Mouse (Mus musculus) limb, embryonic 12.5 days (tissue): ENCODE data around the gene Aspdh. TPM values are rescaled to one million over a fixed set of nuclear protein-coding genes. Genes with fewer than 3 reads are reported as not detected.
A peak's percentile ranks its signal among the peaks of the same experiment; 100 is the strongest.

Experiments
- ATAC-seq: fragments of 200-750 bp; cut with Nextera tagmentation; 2 replicates; pipeline ENCODE4 v1.8.0; 2017; ENCODE audit warnings: low read depth, moderate TSS enrichment; ENCODE audit not compliant: insufficient number of reproducible peaks, insufficient read depth, low FRiP score, low TSS enrichment
- H3K27ac ChIP-seq: fragments of 300-500 bp; sonication (generic); 2 replicates; pipeline ENCODE4 v1.5.1; 2016; ENCODE audit warnings: mild to moderate bottlenecking, moderate library complexity
- H3K27me3 ChIP-seq: fragments of 300-500 bp; sonication (generic); 2 replicates; pipeline ENCODE4 v1.6.1; 2016; ENCODE audit warnings: mild to moderate bottlenecking, moderate library complexity
- H3K36me3 ChIP-seq: fragments of 300-500 bp; sonication (generic); 2 replicates; pipeline ENCODE4 v1.6.1; 2016; ENCODE audit warnings: mild to moderate bottlenecking, moderate library complexity
- H3K4me1 ChIP-seq: fragments of 300-500 bp; sonication (generic); replicated peaks from 2 replicates; pipeline ENCODE4 v1.6.1; 2016
- H3K4me2 ChIP-seq: fragments of 300-500 bp; sonication (generic); 2 replicates; pipeline ENCODE4 v1.6.1; 2016; ENCODE audit warnings: mild to moderate bottlenecking, moderate library complexity
- H3K4me3 ChIP-seq: fragments of 300-500 bp; sonication (generic); replicated peaks from 2 replicates; pipeline ENCODE4 v1.5.1; 2016; ENCODE audit warnings: mild to moderate bottlenecking
- H3K9ac ChIP-seq: fragments of 300-500 bp; sonication (generic); replicated peaks from 2 replicates; pipeline ENCODE4 v1.6.1; 2016; ENCODE audit warnings: mild to moderate bottlenecking, moderate library complexity
- H3K9me3 ChIP-seq: fragments of 300-500 bp; sonication (generic); 2 replicates; pipeline ENCODE4 v1.6.1; 2016; ENCODE audit warnings: mild to moderate bottlenecking, moderate library complexity
- WGBS: fragments of 180-500 bp; shearing (Covaris S2); methylation state at CpG from one replicate; pipeline ENCODE4 v1.1.7; 2016; 5-methylcytosine and 5-hydroxymethylcytosine counted together
- polyA plus RNA-seq: library from polyadenylated mRNA; unstranded; fragments of >200 nt; fragmentation: Nextera tagmentation; extraction: Ambion mirVana; gene quantifications from 2 replicates; pipeline ENCODE4 v1.2.1, GENCODE M21; 2016

The Aspdh gene
- polyA plus RNA-seq, 1 experiment from 2014 or later = 0.56 TPM

DNA sequence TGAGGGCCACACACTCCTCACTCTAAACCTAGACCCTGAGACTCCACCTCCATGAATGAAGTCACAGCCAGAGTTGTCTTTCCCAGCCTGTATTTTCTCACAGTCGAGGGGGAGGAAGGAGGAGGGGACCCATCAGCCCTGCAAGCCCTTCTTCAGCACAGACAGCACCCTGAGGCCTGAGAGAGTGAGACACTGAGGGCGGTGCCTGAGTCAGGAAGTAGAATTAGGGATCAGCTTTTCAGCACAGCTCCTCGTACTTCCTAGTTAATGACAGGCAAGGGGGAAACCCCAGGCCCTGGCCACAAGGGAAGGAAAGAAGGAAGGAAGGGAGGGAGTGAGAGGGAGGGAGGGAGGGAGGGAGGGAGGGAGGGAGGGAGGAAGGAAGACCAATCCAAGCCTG, 11.9 kb upstream of the Aspdh start:
- no peaks in the 10 kb centered on the region for H3K4me1 ChIP-seq
- ATAC-seq = no peak
- no peak overlapping the region for H3K9ac ChIP-seq
- peaks cover 49% of the 10 kb centered on the region for H3K27me3 ChIP-seq
- no peak overlapping the region for H3K4me3 ChIP-seq
- H3K36me3 ChIP-seq = no peaks in the 10 kb centered on the region
- 3% methylated on average over 3 of the region's 3 CpGs for WGBS
- H3K27ac ChIP-seq = no peak overlapping the region
- H3K4me2 ChIP-seq = no peak overlapping the region
- no peaks in the 10 kb centered on the region for H3K9me3 ChIP-seq

DNA sequence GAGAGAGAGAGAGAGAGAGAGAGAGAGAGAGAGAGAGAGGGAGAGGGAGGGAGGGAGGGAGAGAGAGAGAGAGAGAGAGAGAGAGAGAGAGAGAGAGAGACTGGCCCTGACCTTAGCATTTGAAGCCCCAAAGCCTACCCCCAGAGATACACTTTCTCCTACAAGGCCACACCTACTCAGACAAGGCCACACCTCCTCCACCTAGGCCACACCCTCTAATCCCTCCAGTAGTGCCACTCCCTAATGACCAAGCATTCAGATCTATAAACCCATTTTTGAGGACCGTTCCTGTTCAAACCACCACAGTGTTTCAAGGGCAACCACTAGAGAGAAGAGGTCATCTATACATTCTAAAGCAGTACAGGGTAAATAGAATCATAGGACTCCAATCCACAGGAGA, 8.9 kb upstream of the Aspdh start:
- no peaks in the 10 kb centered on the region for H3K4me1 ChIP-seq
- no peak overlapping the region for H3K4me3 ChIP-seq
- no peak overlapping the region for H3K9ac ChIP-seq
- no peak overlapping the region for H3K27ac ChIP-seq
- H3K9me3 ChIP-seq = no peaks in the 10 kb centered on the region
- no peak overlapping the region for H3K4me2 ChIP-seq
- WGBS = 91% methylated on average over 1 of the region's 1 CpGs
- ATAC-seq = no peak
- H3K36me3 ChIP-seq = no peaks in the 10 kb centered on the region
- peaks cover 58% of the 10 kb centered on the region for H3K27me3 ChIP-seq

DNA sequence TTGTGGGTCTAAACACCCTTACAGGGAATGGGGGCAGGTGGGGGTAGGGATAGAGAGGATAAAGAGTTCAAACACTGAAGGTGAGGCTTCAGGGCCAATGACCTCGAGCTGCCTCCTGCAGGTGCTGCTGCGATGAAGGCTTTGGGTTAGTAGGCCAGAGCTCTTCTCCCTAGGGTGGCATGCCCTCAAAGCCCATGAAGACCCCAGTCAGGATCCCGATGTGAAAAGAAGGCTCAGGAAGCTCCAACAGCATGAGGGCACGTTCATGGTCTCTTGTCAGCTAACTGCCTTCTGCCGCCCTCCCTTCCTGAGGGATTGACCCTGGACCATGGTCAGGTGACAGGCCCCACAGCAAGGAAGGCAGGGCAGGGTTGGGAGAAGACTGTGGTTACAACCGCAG, 5.1 kb upstream of the Aspdh start:
- Histone ChIP-seq H3K27ac (no peak overlapping the region), H3K9me3 (no peaks in the 10 kb centered on the region), H3K4me2 (no peak overlapping the region), H3K27me3 (peaks cover 68% of the 10 kb centered on the region), H3K36me3 (no peaks in the 10 kb centered on the region), H3K9ac (no peak overlapping the region), H3K4me1 (peaks cover 17% of the 10 kb centered on the region), H3K4me3 (no peak overlapping the region)
- 71% methylated on average over 6 of the region's 6 CpGs for WGBS
- ATAC-seq = no peak

DNA sequence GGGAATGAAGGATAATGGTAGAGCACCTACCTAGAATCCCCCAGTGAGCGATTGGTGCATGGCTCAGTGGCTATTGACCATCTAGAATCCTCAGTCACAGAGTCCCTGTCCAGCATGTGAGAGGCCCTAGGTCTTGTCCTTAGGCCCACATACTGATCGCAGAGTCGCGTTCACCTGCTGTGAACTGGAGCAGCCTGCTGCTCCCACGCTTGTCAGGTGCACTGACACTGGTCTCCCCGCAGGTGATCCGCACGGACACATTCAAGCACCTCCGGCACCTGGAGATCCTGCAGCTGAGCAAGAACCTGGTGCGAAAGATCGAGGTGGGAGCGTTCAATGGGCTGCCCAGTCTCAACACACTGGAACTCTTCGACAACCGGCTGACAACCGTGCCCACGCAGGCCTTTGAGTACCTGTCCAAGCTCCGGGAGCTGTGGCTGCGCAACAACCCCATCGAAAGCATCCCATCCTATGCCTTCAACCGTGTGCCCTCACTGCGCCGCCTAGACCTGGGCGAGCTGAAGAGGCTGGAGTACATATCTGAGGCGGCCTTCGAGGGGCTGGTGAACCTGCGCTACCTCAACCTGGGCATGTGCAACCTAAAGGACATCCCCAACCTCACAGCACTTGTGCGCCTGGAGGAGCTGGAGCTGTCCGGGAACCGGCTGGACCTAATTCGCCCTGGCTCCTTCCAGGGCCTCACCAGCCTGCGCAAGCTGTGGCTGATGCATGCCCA, 4.3 kb upstream of the Aspdh start:
- Histone ChIP-seq H3K36me3 (no peaks in the 10 kb centered on the region), H3K4me2 (no peak overlapping the region), H3K27ac (no peak overlapping the region), H3K4me3 (no peak overlapping the region), H3K4me1 (peaks cover 17% of the 10 kb centered on the region), H3K9ac (no peak overlapping the region), H3K27me3 (peaks cover 75% of the 10 kb centered on the region), H3K9me3 (no peaks in the 10 kb centered on the region)
- no peak for ATAC-seq
- WGBS = 70% methylated on average over 31 of the region's 31 CpGs

DNA sequence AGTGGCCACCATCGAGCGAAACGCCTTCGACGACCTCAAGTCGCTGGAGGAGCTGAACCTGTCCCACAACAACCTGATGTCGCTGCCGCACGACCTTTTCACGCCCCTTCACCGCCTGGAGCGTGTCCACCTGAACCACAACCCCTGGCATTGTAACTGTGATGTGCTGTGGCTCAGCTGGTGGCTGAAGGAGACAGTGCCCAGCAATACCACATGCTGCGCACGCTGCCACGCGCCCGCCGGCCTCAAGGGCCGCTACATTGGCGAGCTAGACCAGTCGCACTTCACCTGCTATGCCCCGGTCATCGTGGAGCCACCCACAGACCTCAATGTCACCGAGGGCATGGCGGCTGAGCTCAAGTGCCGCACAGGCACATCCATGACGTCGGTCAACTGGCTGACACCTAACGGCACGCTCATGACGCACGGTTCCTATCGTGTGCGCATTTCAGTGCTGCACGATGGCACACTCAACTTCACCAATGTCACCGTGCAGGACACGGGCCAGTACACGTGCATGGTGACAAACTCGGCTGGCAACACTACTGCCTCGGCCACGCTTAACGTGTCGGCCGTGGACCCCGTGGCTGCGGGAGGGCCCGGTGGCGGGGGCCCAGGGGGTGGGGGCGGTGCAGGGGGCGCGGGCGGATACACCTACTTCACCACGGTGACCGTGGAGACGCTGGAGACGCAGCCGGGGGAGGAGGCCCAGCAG, 3.5 kb upstream of the Aspdh start:
- H3K36me3 ChIP-seq = no peaks in the 10 kb centered on the region
- peak overlapping the region; percentile 40 for H3K4me3 ChIP-seq
- peak overlapping the region; percentile 63 for H3K4me2 ChIP-seq
- H3K27me3 ChIP-seq = peaks cover 75% of the 10 kb centered on the region
- no peak for ATAC-seq
- H3K9me3 ChIP-seq = no peaks in the 10 kb centered on the region
- H3K4me1 ChIP-seq = peaks cover 17% of the 10 kb centered on the region
- 56% methylated on average over 57 of the region's 57 CpGs for WGBS
- H3K27ac ChIP-seq = no peak overlapping the region
- no peak overlapping the region for H3K9ac ChIP-seq

DNA sequence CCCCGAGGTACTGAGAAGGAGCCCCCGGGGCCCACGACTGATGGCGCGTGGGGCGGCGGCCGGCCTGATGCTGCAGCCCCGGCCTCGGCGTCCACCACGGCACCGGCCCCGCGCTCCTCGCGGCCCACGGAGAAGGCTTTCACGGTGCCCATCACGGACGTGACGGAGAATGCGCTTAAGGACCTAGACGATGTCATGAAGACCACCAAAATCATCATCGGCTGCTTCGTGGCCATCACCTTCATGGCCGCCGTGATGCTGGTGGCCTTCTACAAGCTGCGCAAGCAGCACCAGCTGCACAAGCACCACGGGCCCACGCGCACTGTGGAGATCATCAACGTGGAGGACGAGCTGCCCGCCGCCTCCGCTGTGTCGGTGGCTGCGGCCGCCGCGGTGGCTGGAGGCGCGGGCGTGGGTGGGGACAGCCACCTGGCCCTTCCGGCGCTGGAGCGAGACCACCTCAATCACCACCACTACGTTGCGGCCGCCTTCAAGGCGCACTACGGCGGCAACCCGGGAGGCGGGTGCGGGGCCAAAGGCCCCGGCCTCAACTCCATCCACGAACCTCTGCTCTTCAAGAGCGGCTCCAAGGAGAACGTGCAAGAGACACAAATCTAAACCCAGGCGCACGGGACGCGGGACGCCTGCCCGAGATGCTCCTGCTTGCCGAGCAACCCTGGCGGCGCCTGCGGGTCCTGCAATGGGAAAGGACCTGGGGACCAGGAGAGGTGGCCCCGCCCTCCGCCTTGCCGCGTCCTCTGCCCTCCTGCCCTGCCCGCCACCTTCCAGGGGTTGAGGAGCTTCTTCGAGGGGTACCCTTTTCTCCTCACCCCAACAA, 2.8 kb upstream of the Aspdh start:
- 10% methylated on average over 77 of the region's 77 CpGs for WGBS
- Histone ChIP-seq H3K4me3 (peak overlapping the region; percentile 40), H3K9ac (peak overlapping the region; percentile 52; the same call in 1 of the 2 replicates), H3K9me3 (no peaks in the 10 kb centered on the region), H3K4me1 (peaks cover 17% of the 10 kb centered on the region), H3K36me3 (no peaks in the 10 kb centered on the region), H3K4me2 (peak overlapping the region; percentile 63), H3K27me3 (peaks cover 73% of the 10 kb centered on the region), H3K27ac (no peak overlapping the region)
- no peak for ATAC-seq

DNA sequence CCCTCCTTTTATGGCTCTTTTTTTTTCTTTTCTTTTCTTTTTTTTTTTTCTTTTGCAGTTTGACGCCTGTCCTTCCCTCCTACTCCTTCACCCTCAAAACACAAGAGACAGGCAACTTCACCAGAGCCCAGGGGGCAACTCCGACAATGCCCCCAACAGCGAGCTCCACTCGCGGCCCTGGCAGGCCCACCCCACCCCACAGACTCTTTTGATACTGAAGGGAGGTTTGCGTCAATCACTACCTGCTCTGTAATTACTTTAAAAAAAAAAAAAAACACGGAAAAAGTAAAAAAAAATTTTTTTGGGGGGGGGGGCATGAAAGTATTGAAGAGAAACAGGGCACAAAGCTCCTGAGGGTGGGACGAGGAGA, 2.1 kb upstream of the Aspdh start:
- Histone ChIP-seq H3K4me3 (peak overlapping the region; percentile 40; the same call in 1 of the 2 replicates), H3K27ac (no peak overlapping the region), H3K9ac (no peak overlapping the region), H3K4me2 (peak overlapping the region; percentile 63), H3K27me3 (peaks cover 70% of the 10 kb centered on the region), H3K36me3 (no peaks in the 10 kb centered on the region), H3K9me3 (no peaks in the 10 kb centered on the region), H3K4me1 (peaks cover 17% of the 10 kb centered on the region)
- ATAC-seq = no peak
- WGBS = 18% methylated on average over 8 of the region's 8 CpGs

DNA sequence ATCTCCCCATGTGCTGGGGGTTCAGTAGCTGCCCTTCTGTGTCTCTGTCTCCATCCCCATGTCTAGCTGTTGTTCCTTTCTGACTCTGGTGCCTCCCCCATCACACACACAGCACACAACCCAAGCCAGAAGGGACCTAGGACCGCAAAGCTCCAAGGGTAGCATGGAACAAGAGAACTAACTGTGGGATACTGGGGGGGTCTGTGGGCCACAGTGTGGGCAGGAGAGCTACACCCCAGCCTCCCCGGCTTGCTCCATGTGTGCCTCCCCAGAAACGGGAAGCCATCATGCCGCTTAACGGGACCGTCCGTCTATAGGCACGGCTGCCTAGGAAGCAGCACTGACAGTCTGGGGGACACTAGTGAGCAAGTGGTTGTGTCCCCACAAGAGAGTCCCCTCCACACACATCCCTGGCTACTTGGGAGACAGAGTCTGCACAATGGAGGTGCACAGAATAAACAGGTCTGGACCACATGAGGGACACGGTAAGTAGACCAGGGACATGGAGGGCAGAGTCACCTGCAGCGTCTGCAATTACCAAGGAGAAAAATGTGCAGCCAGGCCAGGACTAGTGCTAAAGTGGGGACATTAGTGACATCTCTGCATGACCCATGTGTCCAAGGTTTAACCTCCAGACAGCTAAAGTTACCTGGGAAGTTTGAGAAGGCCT, 1.5 kb upstream of the Aspdh start:
- Histone ChIP-seq H3K36me3 (no peaks in the 10 kb centered on the region), H3K4me1 (peaks cover 22% of the 10 kb centered on the region), H3K27me3 (peaks cover 69% of the 10 kb centered on the region), H3K4me3 (no peak overlapping the region), H3K4me2 (no peak overlapping the region), H3K9me3 (no peaks in the 10 kb centered on the region), H3K27ac (no peak overlapping the region), H3K9ac (no peak overlapping the region)
- ATAC-seq = no peak
- 79% methylated on average over 10 of the region's 10 CpGs for WGBS

DNA sequence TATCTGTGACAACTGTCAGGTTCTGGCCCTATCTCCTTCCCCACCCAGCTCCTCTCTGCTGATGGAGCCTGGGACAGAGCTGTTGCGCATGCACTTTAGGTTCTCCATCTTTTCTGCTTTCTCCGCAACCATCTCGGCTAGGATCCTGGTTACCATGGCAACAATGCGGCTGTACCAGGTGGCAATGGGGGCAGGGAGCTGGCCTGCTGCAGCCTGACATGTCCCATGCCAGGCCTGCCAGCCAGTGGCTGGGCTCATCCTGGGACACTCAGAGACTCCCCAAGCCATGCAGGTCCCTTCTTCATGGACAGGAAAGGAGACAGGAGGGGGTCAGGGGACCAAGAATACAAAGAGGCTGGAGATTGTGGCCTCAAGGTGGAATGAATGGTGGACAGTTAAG, 680 bp upstream of the Aspdh start:
- Histone ChIP-seq H3K4me2 (no peak overlapping the region), H3K4me1 (peaks cover 26% of the 10 kb centered on the region), H3K27ac (no peak overlapping the region), H3K36me3 (no peaks in the 10 kb centered on the region), H3K9ac (no peak overlapping the region; the same call in 1 of the 2 replicates), H3K4me3 (no peak overlapping the region), H3K9me3 (no peaks in the 10 kb centered on the region), H3K27me3 (peaks cover 61% of the 10 kb centered on the region)
- whole genome bisulfite sequencing = 30% methylated on average over 4 of the region's 4 CpGs
- ATAC-seq = no peak

DNA sequence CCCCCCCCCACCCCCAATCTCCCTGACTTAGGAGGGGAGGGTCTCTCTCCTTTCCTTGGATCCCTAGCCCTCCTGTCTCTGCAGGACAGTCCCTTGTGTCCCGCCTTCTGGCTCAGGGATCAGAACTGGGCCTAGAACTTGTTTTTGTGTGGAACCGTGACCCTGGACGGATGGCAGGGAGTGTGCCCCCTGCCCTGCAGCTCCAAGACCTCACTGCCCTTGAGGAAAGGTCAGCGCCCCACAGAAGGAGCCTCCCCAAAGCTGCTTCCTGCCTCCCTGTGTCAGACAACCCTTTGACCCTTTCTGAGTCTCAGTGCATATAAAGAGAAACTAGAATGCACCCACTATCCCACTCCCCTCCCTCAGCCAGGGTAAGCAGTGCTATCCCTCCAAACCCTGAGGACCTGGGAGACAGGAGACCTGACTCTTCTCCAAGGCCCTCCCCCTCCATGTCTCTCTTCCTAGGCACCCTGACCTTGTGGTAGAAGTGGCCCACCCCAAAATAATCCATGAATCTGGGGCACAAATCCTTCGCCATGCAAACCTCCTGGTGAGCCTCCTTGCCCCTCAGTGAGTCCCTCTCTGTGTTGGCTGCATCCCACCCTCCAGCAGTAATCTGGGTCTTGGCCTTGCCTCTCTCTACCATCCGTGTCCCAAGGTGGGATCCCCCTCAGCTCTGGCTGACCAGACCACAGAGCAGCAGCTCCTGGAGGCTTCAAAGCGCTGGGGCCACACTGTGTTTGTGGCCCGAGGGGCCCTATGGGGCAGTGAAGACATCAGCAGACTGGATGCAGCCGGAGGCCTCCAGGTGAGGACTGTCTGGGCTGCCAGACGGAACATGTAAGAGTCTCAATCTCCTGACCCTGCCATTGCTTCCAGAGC, 1.1 kb downstream of the Aspdh start:
- Histone ChIP-seq H3K27ac (no peak overlapping the region), H3K9me3 (no peaks in the 10 kb centered on the region), H3K27me3 (peaks cover 44% of the 10 kb centered on the region), H3K9ac (no peak overlapping the region), H3K36me3 (no peaks in the 10 kb centered on the region), H3K4me2 (no peak overlapping the region), H3K4me1 (peaks cover 26% of the 10 kb centered on the region), H3K4me3 (no peak overlapping the region)
- 83% methylated on average over 10 of the region's 10 CpGs for WGBS
- ATAC-seq = no peak
